8 mouse cellular contexts compared by ENCODE assay signal in the genomic region with DNA sequence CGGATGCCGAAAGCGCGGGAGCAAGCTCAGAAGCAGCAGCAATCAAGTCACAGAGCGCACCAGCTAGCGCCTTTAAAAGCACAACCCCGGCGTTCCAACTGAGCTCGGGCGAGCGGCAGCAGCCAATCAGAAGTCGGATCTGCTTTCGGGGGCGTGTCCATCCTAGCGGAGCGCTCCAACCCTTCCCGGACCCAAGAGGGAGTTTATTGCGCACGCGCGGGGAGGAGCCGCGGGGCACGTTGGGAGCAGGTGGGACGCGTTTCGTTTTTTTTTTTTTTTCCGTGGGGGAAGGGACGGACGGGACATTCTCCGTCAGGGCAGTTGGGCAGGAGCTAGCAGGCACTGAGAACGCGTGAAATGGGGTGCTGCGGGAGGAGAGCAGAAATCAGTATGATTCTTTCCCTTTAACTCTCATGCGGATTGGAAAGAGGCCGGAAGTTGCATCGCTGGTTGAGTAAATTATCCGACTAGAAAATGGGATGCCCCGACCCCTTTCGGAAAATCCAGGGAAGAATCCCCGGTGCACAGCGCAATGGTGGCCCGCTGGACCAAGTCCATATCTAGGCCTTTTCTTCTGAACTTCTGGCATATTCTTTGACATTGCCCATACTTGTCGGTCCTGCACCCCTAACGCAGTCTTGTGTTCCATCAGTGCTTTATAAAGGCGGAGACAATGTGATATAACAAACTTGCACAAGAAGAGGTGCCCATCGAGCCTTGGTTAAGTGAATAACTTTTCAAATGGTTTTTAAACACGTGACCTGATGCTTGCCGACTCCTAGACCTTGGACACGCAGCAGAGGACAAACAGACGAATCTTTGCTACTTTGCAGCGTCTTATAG. TPM values are rescaled to one million over a fixed set of nuclear protein-coding genes. Genes with fewer than 3 reads are reported as not detected.
DNase-seq lines count a peak whose midpoint lies in the region; ATAC-seq lines count a peak whose summit lies in the region.

A gene (minus strand): TSS at position 110 of the 843 bp plus-strand sequence.
A gene (plus strand): TSS at position 219 of the 843 bp plus-strand sequence.

- 2% methylated on average over 52 of the region's 52 CpGs for WGBS in hindbrain, embryonic 12.5 days

- H3K4me2 ChIP-seq in hindbrain, embryonic 12.5 days (replicated peaks): peak within 1 kb of the TSS; percentile 82

- peak; percentile 98 for DNase-seq in MN1 (ENCODE audit: low spot score)
- DNase-seq in cerebellum, adult 9-10 months: peak; percentile 99
- DNase-seq in frontal cortex, adult 2 months (ENCODE audit: extremely low spot score in 1 of 2, low spot score in 1 of 2): peak; percentile 97 to 99
- peak; percentile 95 to 99 for DNase-seq in layer of hippocampus, postnatal 14 days (ENCODE audit: low spot score in 2 of 2)
- peak; percentile 98 for DNase-seq in lung, postnatal 14 days
- peak; percentile 95 for DNase-seq in retina, adult 2 months (ENCODE audit: low read depth, low spot score)
- peak; percentile 95 to 97 for DNase-seq in thymus, postnatal 36 days

- peaks cover 7% of the 10 kb centered on the region for H3K36me3 ChIP-seq in hindbrain, embryonic 12.5 days

- no peaks in the 10 kb centered on the region for H3K27me3 ChIP-seq in hindbrain, embryonic 12.5 days

- peak within 1 kb of the TSS; percentile 64 for H3K4me3 ChIP-seq in hindbrain, embryonic 12.5 days

- H3K27ac ChIP-seq in hindbrain, embryonic 12.5 days: peak within 1 kb of the TSS; percentile 89

- peaks cover 27% of the 10 kb centered on the region for H3K4me1 ChIP-seq in hindbrain, embryonic 12.5 days

- peak within 1 kb of the TSS; percentile 74 for H3K9ac ChIP-seq in hindbrain, embryonic 12.5 days

- peak; percentile 95 for ATAC-seq in hindbrain, embryonic 12.5 days (ENCODE audit: low FRiP score)

- no peaks in the 10 kb centered on the region for H3K9me3 ChIP-seq in hindbrain, embryonic 12.5 days (replicated peaks)

RNA-seq across cellular contexts. Expression of the first gene that starts in this region (rescaled TPM):
- 768 and 847 TPM in 2 replicates for polyA plus RNA-seq in frontal cortex, adult 2 months (2012; rRNA removed)
- polyA plus RNA-seq in hindbrain, embryonic 12.5 days (2016; fragmentation: Nextera tagmentation; extraction: Ambion mirVana): 582 and 680 TPM in 2 replicates
- total RNA-seq in layer of hippocampus, postnatal 14 days (2021): 100 to 1,000 TPM; 458 to 509 TPM

RNA-seq across cellular contexts. Expression of the second gene that starts in this region (rescaled TPM):
- 4.1 and 4.6 TPM in 2 replicates for polyA plus RNA-seq in frontal cortex, adult 2 months (2012; rRNA removed)
- 17.0 and 22.6 TPM in 2 replicates for polyA plus RNA-seq in hindbrain, embryonic 12.5 days (2016; fragmentation: Nextera tagmentation; extraction: Ambion mirVana)
- 1 to 10 TPM; 7.3 to 8.6 TPM for total RNA-seq in layer of hippocampus, postnatal 14 days (2021)

Comparison
In these comparisons a context has a peak if more than half of its experiments do, and no peak if none do; other contexts are left out.
1. Peak in every context shown above with its lines: DNase-seq, ATAC-seq, H3K4me3 ChIP-seq and H3K27ac ChIP-seq.